Mouse (Mus musculus) megakaryocyte, embryonic 14.5 days (primary cell): ENCODE results near the gene Olfr1434. TPM values are rescaled to one million over a fixed set of nuclear protein-coding genes. Genes with fewer than 3 reads are reported as not detected.
"Not testable (repeated sequence)": the region's sequence is repeated elsewhere in the genome, so short reads cannot be mapped to it uniquely, and the experiment has no call there.

Experiments
- H3K27me3 ChIP-seq: replicated peaks from 2 replicates; pipeline ENCODE3; 2012; ENCODE audit warnings: inconsistent platforms
- H3K36me3 ChIP-seq: replicated peaks from 2 replicates; pipeline ENCODE3; 2012; ENCODE audit warnings: low read length, inconsistent platforms, mixed read lengths
- H3K4me1 ChIP-seq: 2 replicates; pipeline ENCODE4 v1.6.1; 2012; ENCODE audit warnings: inconsistent platforms
- H3K4me3 ChIP-seq: replicated peaks from 2 replicates; pipeline ENCODE3; 2012; ENCODE audit warnings: moderate library complexity, mild to moderate bottlenecking, inconsistent platforms
- H3K9me3 ChIP-seq: 2 replicates; pipeline ENCODE4 v1.6.1; 2012; ENCODE audit warnings: inconsistent platforms
- FLI1 ChIP-seq: IDR thresholded peaks from 2 replicates; pipeline ENCODE4 v1.6.1; 2012; ENCODE audit warnings: low read length, inconsistent platforms, mixed read lengths
- GATA1 ChIP-seq: IDR thresholded peaks from 3 replicates; pipeline ENCODE4 v1.6.1; 2012; ENCODE audit warnings: mixed read lengths, low read length, inconsistent platforms, borderline replicate concordance
- polyA plus RNA-seq: library from polyadenylated mRNA; stranded (reverse); fragments of >175 nt; gene quantifications from 2 replicates; pipeline ENCODE4 v1.2.3, GENCODE M21; 2012; ENCODE audit warnings: low replicate concordance; ENCODE audit not compliant: insufficient read depth

Gene Olfr1434
- polyA plus RNA-seq = not detected in 2 replicates

DNA sequence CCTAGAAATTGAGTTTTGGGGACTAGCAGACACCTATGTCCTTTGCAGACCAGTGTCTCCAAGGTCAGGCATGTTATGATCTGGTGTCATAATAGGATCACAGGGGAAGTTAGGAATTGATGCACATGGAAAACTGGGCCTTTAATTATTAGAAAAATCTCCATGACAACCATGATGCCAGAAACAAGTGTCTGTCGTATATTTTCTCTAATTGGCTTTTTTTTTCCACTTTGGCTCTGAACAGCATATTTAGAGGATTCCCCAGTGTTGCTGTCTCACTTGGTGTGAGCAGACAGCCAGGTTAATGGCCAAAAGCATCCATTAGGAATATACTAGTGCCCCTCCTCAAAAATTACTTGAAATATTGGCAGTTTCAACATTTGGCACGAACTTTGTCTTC, at the start of gene Olfr1434:
Gene Olfr1434, plus strand, starts transcription at position 301 of the 400 bp plus-strand sequence.
- Histone ChIP-seq H3K36me3 (no peaks in the 10 kb centered on the region), H3K4me1 (no peaks in the 10 kb centered on the region), H3K9me3 (no peaks in the 10 kb centered on the region), H3K4me3 (peak within 1 kb of the TSS; percentile 3), H3K27me3 (no peaks in the 10 kb centered on the region)
- no peak for TF ChIP-seq FLI1
- TF ChIP-seq GATA1 = no peak

GRCm38 (mm10) chr19:12232496-12232895, 47.2 kb upstream of the Olfr1434 start, which contains the start of gene Olfr1432:
Gene Olfr1432, minus strand, starts transcription at chr19:12232596.
- not testable (repeated sequence) for H3K4me3 ChIP-seq, H3K27me3 ChIP-seq, H3K36me3 ChIP-seq, H3K9me3 ChIP-seq, H3K4me1 ChIP-seq

- H3K4me1 ChIP-seq = no peaks in the 10 kb centered on the region
- H3K9me3 ChIP-seq = no peaks in the 10 kb centered on the region
- H3K36me3 ChIP-seq = no peaks in the 10 kb centered on the region
- no peaks in the 10 kb centered on the region for H3K27me3 ChIP-seq
- TF ChIP-seq FLI1 (no peak), GATA1 (no peak)
- no peak within 1 kb of the TSS for H3K4me3 ChIP-seq
Measured at GRCm38 (mm10) chr19:12241559-12241958, 38.1 kb upstream of the Olfr1434 start, which contains the start of gene Olfr262. Gene Olfr262, minus strand, starts transcription at chr19:12241659.

DNA sequence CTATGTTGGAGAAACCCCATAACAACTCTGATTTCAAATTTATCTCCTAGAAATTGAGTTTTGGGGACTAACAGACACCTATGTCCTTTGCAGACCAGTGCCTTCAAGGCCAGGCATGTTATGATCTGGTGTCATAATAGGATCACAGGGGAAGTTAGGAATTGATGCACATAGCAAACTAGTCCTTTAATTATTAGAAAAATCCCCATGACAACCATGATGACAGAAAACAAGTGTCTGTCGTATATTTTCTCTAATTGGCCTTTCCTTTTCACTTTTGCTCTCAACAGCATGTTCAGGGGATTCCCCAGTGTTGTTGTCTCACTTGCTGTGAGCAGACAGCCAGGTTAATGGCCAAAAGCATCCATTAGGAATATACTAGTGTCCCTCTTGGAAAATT, 18.9 kb upstream of the Olfr1434 start, which contains the start of gene Olfr235:
Gene Olfr235, plus strand, starts transcription at position 301 of the 400 bp plus-strand sequence.
- Histone ChIP-seq H3K36me3 (no peaks in the 10 kb centered on the region), H3K9me3 (no peaks in the 10 kb centered on the region), H3K27me3 (no peaks in the 10 kb centered on the region), H3K4me1 (no peaks in the 10 kb centered on the region), H3K4me3 (no peak within 1 kb of the TSS)
- no peak for TF ChIP-seq FLI1
- TF ChIP-seq GATA1 = no peak

- Histone ChIP-seq H3K36me3 (no peaks in the 10 kb centered on the region), H3K27me3 (no peaks in the 10 kb centered on the region), H3K4me3 (no peak overlapping the region), H3K4me1 (no peaks in the 10 kb centered on the region), H3K9me3 (no peaks in the 10 kb centered on the region)
- TF ChIP-seq GATA1 = no peak
- TF ChIP-seq FLI1 = no peak
Measured at GRCm38 (mm10) chr19:12292979-12293378, 13.3 kb downstream of the Olfr1434 start.

- not testable (repeated sequence) for H3K4me1 ChIP-seq, H3K4me3 ChIP-seq, H3K36me3 ChIP-seq, H3K9me3 ChIP-seq, H3K27me3 ChIP-seq
Measured at GRCm38 (mm10) chr19:12299030-12299429, 19.4 kb downstream of the Olfr1434 start, which contains the start of gene Olfr1436. Gene Olfr1436, minus strand, starts transcription at chr19:12299130.

DNA sequence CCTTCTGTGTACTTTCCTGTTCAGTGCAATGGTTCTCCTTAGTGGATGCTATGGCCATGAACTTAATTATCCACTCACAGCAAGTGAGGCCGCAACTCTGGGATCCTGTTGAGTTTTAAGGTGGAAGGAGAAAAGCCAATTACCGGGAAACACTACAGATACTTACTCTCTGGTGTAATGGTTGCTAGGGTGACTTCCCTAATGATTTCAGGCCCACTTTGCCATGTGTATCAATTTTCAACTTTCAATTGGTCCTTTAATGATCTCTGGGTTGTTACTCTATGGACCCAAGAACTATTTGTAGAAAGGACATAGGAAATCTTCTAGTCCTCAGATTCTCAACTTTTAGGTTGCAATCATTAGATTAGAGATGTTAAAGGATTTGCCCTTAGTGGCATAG, 45.3 kb downstream of the Olfr1434 start, which contains the start of gene Olfr1437:
Gene Olfr1437, minus strand, starts transcription at position 101 of the 400 bp plus-strand sequence.
- Histone ChIP-seq H3K27me3 (no peaks in the 10 kb centered on the region), H3K4me3 (no peak within 1 kb of the TSS), H3K9me3 (no peaks in the 10 kb centered on the region), H3K36me3 (no peaks in the 10 kb centered on the region), H3K4me1 (no peaks in the 10 kb centered on the region)
- no peak for TF ChIP-seq FLI1
- TF ChIP-seq GATA1 = no peak

Other genes with a start within 250 kb of the Olfr1434 start
- gene Olfr1423, start 238.5 kb upstream of the Olfr1434 start, polyA plus RNA-seq = not detected in 2 replicates
- gene Olfr1424, start 217.2 kb upstream of the Olfr1434 start, polyA plus RNA-seq = not detected in 2 replicates
- not detected in 2 replicates for gene Olfr1425, start 202.1 kb upstream of the Olfr1434 start, polyA plus RNA-seq
- not detected in 2 replicates for gene Olfr1426, start 187.8 kb upstream of the Olfr1434 start, polyA plus RNA-seq
- not detected in 2 replicates for gene Olfr1427, start 176.5 kb upstream of the Olfr1434 start, polyA plus RNA-seq
- not detected in 2 replicates for gene Olfr1428, start 164.0 kb upstream of the Olfr1434 start, polyA plus RNA-seq
- not detected in 2 replicates for gene Olfr76, start 156.7 kb upstream of the Olfr1434 start, polyA plus RNA-seq
- gene Olfr1555-ps1, start 109.7 kb upstream of the Olfr1434 start, polyA plus RNA-seq = not detected in 2 replicates
- not detected in 2 replicates for gene Olfr1431, start 79.2 kb upstream of the Olfr1434 start, polyA plus RNA-seq
- not detected in 2 replicates for gene Olfr1432, start 47.3 kb upstream of the Olfr1434 start, polyA plus RNA-seq
- gene Olfr262, start 38.2 kb upstream of the Olfr1434 start, polyA plus RNA-seq = not detected in 2 replicates
- gene Olfr235, start 18.8 kb upstream of the Olfr1434 start, polyA plus RNA-seq = not detected in 2 replicates
- not detected in 2 replicates for gene Olfr1436, start 19.3 kb downstream of the Olfr1434 start, polyA plus RNA-seq
- gene Olfr1437, start 45.2 kb downstream of the Olfr1434 start, polyA plus RNA-seq = not detected in 2 replicates
- gene Olfr1438-ps1, start 56.1 kb downstream of the Olfr1434 start, polyA plus RNA-seq = not detected in 2 replicates
- not detected in 2 replicates for gene Olfr1440, start 107.4 kb downstream of the Olfr1434 start, polyA plus RNA-seq
- gene Olfr1441, start 137.6 kb downstream of the Olfr1434 start, polyA plus RNA-seq = not detected in 2 replicates
- not detected in 2 replicates for gene Pfpl, start 148.1 kb downstream of the Olfr1434 start, polyA plus RNA-seq
- 6.5 TPM in 1 of 2 replicates, not detected in the other for gene Mpeg1, start 180.9 kb downstream of the Olfr1434 start, polyA plus RNA-seq
- 1.9 and 2.5 TPM in 2 replicates for gene Dtx4, start 221.6 kb downstream of the Olfr1434 start, polyA plus RNA-seq